Mouse (Mus musculus) urinary bladder, postnatal 10 days (tissue): ENCODE data around the gene 4930518I15Rik.
"Not testable (repeated sequence)": the region's sequence is repeated elsewhere in the genome, so short reads cannot be mapped to it uniquely, and the experiment has no call there.

Source experiments
- DNase-seq: peaks from one replicate; pipeline ENCODE4 v3.0.0; 2022; ENCODE audit warnings: low spot score

Gene 4930518I15Rik

DNA sequence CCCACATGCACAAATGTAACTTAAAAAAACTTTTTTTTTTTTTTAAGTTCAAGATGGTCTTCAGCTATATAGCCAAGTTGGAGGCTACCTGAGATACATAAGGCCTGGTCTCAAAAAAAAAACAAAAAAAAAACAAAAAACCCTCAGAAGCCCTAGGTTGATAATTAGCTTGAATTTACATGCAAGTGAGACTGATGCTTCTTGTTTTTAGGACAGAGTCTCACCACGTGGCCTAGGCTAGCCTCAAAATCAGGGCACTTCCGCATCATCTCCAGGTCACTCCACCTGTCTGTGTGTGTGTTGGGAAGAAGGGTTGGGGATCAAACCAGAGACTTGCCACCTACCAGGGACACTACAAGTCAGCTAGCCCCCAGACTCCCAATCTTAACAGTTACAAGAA, at the start of gene 4930518I15Rik:
4930518I15Rik (minus strand) TSS at position 112 of the 400 bp plus-strand sequence.
- DNase-seq: no peak

DNA sequence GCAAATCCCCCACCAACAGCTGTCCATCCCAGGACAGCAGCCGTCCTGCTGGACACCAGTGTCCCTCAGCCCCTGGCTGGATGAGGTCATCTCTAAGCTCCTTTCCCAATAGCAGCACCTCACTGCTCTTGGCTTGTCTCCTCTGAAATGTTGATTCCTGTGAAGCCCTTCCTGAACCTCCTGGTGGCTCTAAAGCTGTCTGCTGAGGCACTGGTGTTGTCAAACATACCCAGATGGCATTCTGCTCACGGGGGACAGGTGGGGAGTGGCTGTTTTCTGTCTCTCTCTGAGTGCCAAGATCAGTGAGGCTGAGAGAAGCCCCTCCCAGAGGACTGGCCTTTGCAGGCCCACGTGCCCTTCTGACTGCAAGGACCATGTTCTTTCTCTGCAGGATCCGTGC, 48.2 kb upstream of the 4930518I15Rik start:
- not testable (repeated sequence) for DNase-seq

DNA sequence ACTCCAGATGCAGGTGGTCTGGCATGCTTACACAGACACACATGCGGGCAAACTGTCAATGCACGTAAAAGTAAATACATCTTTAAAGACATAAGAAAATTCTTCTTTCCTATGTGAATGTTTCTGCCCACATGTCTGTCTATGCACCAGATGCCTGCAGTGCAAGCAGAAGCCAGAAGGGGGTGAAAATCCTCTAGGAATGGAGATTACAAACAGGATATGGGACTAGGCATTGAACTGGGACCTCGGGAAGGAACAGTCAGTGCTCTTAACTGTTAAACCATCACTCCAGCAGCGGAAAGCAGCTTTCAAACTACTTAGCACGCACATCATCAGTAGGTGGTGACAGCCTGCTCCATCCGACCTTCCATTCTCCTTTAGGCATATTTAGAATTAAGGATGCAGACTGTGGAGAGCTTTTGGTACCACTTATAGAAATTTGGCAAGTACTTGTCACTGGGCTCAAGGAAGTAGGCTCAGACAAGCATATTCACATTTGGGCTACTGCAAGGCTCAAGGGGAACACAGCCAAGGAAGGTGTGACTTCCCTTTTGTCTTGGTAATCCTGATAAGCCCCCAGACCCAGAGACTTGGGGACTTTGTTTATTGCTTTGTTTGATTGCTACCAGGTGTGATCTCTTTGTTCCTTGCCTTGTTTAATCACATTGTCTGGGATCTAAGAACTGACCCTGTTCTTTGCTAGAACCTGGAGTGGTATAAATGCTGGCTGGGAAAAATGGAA, 47.4 kb upstream of the 4930518I15Rik start:
- DNase-seq: no peak

DNA sequence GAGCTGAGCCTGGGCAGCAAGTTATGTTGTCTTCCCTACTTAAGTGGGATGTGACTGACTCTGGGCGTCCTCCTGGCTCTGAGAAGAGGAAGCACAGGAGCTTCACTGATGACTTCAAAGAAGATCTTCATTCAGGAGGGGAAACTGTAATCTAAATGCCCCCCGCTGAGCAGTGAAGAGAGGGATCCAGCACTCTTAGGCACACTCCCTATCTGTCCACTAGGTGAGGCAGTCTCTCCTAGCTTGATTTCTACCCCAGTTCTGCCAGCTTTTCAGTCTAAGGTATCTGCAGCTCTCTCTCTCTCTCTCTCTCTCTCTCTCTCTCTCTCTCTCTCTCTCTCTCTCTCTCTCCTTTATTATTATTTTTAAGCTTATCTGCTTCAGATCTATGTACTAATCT, 45.6 kb upstream of the 4930518I15Rik start:
- no peak for DNase-seq

DNA sequence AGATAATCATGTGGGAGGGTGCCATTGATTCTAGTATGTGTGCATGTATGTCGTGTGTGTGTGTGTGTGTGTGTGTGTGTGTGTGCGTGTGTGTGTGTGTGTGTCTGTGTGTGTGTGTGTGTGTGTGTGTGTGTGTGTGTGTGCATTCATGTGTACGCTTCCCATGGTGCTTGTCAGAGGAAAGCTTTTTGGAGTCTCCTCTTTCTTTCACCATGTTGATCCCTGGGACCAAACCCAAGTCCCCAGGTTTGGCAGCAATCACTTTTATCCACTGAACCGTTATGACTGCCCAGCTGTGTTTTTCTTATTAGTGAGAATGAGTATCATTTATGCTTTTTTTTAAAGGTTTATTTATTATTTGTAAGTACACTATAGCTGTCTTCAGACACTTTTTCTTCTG, 44.7 kb upstream of the 4930518I15Rik start:
- not testable (repeated sequence) for DNase-seq

DNA sequence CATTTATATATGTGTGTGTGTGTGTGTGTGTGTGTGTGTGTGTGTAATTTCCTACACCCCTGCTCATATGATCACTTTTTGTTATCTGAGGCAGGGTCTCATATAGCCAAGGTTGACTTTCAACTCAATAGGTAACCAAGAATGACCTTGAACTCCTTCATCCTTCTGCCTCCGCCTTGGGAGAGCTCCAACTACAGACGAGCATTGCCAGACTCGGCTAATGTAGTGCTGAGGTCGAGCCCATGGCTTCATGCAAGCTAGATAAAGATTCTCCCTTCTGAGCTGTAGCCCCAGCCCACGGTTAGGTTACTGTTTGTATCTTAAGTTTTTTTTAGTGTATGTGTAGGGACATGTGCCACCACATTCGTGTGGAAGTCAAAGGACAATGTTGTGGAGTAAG, 44.1 kb upstream of the 4930518I15Rik start:
- no peak for DNase-seq

DNA sequence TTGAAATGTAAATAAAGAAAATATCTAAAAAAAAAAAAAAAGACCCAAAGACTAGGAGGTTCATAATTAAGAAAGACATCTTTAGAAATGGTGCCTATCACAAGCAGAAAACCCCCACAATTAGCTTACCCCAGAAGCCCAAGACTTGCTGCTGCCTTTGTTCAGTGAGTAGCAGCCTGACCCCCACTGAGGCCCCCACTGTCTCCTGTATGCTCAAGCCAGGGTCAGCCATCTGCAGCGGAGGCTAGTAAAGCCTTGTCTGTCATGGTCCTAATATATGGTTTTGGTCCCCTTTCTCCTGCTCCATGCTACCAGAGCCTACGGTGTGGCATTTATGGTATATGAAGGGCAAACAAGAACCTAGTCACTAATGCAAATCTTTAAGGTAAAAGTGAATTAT, 43.6 kb upstream of the 4930518I15Rik start:
- no peak for DNase-seq

DNA sequence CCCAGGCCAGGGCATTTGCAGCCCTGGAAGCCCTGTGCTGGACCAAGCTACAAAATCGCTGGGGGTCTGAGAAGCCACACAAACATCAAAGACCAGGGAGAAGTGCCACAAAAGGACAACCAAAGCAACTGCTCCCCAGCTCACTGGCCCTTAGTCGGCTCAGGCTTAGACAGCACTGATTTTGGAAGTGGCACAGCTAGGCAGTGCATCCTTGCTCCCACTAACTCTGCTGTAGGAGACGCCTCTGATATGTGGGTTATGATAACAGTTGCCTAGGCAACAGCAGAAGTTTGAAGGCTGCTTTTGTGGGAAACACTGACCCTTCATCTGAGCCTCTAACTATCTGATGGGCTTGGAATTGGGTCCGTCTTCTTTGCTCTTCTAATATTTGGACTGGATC, 41.4 kb upstream of the 4930518I15Rik start:
- no peak for DNase-seq

DNA sequence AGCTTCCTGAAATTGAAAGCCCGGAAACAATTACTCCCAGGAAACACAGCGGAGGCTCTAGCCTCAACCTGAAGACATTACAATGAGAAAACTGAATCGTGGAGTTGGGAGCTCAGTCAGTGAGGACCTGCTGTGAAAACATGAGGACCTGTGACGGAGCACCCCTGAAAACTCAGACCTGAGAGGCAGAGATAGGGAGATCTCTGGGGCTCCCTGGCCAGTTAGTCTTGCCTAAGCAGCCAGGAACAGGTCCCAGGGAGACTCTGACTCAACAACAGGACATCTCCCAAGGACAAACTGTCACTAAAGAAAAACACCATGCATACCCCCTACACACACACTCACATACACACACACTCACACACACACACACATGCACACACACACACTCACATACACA, 40.6 kb upstream of the 4930518I15Rik start:
- DNase-seq: no peak

DNA sequence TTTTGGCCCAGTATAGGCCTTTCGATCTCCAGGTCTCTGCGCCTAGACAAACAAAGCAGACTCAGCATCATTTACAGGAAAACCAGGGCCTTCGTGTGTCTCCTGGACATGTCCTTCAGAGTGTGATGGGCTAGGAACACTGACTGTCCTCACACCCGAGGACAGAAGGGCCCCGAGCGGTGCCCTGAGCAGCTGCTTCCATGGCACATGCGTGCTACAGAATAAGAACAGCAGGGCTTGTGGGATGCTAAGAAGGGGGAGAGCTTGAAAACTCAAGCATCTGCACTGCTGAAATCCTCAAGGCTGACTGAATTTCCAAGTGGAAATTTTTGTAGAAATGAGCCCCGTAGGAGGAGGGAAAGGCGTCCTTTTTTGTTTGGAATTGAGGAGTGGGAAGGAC, 39.3 kb upstream of the 4930518I15Rik start:
- no peak for DNase-seq

DNA sequence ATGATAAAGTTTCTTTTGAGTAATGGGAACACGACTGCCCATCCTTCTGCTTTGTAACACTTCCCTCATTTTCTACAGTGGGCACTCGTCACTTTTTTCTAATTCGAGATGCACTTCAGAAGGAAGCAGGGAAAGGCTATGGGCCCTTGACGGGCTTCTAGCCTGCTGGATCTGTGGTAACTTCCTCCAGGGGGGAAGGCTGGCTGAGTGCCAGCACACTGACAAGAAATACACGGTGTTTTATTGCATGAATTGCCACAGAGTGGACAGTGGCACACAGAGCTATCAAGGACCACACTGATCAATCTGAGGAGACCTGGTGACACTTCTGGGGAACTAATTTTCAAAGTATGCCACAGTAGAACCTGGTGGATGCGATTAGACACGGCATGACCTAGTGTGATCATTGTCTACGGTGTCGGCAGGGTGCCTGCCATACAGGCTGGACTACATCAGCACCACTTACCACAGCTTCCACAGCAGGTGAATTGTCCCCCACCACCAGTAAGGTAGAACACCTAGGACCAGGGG, 38.7 kb upstream of the 4930518I15Rik start:
- no peak for DNase-seq

DNA sequence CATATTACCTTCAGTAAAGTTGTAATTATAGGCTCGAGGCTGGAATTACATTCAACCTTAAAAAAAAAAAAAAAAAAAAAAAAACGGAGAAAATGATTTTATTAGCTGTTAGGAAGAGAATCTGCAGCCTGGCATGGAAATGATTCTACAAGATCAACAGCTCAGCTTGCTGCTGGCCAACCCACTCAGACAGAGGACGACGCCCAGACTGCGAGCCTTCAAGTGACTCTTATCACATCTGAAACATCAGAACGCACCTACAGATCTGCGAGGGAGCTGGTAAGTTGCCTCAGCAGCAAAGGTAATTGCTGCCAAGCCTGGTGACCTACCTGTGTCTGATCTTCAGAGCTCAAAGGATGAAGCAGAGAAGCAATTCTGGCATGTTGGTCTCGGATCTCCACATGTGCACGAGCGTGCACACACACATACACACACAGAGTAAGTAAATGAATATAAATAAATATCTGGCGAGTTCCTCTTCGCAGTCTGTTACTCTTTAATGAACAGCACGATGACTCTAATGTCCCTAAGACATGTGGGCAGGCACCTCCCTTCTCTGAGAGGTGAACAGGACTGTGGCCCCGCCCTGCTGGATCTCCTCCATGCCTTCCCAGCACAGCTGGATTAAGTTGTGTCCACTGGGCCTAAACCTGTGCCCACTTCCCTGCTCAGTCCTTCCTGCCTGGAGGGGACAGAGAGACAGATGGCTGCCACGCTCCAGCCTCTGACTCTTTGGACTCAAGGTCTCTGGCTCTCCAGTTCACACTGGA, 36.9 kb upstream of the 4930518I15Rik start:
- no peak for DNase-seq

DNA sequence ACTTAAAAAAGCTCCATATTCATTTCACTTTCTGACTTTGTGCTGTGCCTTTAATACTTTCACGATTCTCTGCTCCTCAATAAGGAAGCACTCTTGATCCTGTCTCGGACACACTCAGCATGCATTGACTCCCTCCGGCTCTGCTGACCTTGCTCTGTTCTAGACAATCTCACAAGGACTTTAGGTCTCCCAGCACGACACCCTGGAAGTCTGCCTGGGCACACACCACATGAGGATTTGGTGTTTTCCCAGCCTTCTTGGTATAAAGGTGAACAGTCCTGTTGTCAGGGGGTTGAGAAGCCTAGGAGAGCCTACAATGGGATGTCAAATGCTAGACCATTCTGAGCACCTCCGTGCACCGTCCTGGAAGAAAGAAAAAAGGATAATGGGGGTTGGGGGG, 35.1 kb upstream of the 4930518I15Rik start:
- DNase-seq: no peak

DNA sequence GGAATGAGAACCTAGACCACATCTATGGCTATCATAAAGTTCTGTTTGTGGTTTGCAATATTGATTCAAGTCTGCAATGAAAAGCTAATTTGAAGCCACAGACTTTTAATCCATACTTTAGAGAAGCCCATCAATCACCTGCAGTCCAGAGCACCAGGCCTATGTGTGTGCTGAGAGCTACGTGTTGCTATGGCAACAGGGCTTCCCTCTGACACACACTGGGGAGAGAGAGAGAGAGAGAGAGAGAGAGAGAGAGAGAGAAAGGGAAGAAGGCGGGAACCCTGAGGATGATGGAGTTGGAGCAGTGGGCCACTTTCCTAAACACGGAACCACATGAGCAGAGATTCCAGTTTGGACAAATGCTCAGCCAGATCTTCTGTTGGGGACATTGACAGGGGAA, 34.5 kb upstream of the 4930518I15Rik start:
- no peak for DNase-seq

DNA sequence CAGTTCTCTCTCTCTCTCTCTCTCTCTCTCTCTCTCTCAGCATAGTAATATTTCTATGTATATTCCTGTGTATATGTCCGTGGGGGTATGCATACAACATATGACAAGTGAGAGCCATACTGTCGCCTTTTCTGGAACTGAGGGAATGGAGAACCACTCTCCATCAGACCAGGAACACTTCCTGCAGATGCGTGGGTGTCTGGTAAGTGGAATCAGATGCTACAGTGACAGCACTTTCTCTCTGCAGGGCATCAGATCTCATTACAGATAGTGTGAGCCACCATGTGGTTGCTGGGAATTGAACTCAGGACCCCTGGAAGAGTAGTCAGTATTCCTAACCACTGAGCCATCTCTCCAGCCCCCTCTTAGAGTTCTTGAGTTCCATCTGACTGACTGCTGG, 30.7 kb upstream of the 4930518I15Rik start:
- no peak for DNase-seq

DNA sequence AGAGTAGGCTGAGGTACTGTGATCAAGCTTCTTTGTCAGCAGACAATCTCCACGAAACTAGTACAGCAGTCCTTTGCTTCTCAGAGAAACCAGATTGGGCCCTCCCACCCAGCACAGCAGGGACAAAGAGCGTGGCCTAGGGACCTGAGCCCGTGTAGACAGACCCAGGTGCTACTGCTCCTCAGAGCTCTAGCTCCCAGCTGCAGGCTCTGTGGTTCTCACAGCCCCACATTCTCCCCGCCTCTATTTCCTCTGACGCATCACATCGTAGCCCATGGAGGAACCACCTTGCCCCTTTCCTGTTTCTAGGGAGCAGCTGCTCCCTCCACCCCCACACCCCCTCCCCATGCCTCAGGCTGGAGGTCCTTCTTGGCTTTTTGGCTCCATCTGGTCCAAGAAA, 29.3 kb upstream of the 4930518I15Rik start, which contains the start of gene Sla2:
Sla2 (minus strand) TSS at position 176 of the 400 bp plus-strand sequence.
- DNase-seq: no peak

DNA sequence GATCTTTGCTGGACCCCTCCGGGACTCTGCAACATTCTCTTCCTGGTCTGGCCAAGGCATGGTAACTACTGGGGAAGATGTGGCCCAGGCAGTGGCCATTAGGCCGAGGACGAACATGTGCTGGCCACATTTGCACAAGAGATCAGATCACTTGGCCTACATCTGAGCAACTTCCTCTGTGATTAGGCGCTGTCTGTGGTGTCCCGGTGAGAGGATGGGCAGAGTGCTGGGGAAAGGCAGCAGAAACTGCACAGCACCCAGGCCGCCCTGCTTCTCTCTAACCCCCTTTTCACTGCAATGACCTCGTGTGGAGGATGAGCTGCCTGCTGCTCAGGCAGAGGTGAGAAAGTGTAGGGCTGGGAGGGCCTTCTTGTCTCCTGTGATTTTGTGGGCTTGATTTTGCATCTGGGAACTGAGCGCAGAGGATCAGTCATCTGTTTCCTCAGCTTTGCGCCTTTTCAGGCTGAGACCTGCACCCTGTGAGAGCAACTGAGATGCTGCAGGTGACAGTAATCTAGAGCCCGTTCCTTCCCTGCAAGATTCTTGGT, 28.4 kb upstream of the 4930518I15Rik start:
- DNase-seq: no peak

DNA sequence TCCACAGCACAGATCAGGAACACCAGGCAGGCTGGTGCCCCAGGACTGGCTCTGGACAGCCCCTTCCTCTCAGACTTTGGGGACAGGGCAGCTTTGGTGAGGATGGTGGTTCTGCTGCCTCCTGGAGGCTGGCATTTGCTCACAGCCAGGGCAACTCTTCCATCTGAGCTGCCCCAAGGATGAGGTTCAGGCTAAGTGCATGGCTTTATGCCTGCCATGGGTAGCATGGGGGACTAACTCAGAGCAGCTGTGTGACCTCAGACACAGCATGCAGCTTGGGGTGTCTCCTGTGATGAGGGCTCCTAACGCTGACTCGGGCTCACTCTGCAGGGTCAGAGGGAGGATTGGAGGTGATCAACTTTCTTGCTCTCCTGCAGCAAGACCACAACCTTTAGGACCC, 27.9 kb upstream of the 4930518I15Rik start:
- DNase-seq: not testable (repeated sequence)

DNA sequence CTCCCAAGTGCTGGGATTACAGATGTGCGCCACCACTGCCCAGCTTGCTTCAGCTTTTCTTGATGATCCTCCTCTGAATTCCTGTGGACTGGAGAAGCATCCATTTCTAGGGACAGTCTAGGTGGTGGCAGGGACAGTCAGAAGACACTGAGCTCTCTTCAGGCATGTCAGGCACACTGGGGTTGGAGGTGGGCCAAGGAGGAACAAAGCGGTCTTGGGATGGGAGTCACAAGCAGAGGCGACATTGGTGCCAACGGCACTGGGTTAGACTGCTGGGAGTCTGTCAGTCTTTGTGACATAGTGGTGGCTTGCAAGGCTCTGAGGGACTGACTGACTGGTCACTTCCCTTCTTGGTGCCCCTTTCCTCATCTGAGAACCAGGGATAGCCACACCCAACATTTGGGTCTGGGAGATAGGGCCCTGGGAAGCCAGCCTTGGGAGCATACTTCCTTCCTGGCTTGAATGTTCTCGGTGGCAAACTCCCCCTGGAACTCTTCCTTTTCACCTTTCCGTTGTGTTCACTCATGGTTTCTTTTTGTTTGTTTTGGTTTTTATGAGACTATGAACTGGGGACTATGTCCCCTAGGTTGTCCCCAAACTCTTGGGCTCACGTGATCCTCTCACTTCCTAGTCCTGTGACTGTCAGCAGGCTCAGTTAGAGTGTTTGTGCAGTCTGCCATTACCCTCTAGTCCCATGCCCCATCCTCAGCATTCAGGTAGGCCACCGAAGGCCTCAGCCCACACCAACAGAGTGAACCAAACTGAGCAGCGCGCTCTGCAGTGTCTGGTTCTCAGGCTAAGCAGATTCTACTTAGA, 26.9 kb upstream of the 4930518I15Rik start:
- no peak for DNase-seq

DNA sequence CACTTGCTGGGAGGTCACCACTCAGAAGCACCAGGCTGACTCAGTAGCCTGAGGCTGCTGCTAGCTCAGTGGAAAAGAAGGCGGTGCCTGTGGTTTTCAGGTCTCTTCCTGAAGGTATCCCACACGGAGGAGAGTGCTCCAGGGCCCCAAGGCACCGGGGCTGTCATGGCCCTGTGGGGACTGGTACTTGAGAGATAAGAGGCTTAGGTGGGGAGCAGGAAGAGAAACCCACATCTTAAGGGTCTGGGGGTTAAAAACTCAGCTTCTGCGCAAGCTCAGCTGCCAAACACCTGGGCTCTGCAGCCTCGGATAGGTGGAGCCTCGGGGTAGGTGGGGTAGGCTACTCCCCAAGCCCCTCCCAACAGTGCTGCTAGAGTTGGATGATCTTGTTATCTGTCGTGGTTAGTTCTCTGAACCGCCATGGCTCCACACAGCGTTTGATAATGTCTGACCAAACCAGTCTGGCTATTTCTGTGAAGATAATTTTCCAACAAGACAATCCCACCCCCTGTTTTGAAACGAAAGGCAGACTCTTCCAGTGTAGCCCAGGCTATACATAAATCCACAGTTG, 24.8 kb upstream of the 4930518I15Rik start:
- DNase-seq: no peak

DNA sequence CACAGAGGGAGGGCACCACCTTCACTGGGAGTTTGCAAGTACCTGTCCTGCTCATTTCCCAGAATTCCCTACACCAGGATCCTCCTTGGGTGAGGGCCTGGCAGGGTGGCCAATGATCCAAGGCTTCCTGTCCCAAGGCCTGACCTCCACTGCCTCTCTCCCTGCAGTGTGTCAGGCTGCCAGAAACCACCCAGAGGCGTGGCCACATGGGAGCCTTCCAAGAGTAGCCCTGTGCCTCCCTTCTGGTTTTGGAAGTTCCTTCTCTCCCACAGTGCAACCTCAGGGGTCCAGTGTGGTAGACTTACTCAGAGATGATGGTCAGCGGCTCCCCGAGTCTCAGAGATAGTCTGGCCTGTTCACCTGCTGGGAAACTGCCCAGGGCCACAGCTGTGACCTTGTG, 21.8 kb upstream of the 4930518I15Rik start:
- no peak for DNase-seq

DNA sequence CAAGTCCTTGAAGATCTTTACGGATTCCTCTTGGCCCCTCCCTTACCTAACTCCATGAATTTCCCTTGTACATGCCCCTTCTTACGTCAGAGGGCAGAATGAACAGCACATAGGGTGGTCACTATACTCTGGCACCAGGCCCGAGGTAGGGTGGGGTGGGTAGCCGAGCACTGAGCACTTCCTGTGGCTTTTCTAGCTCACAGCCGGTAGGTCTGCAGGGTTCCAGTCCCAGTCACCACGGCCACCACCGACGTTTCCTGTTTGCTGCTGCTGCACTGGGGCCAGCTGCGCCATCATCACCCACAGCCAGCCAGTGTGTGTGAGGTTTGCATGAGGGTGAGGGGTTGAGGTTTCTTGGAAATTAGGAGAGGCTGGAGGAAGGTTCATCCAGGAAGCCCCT, 20.0 kb upstream of the 4930518I15Rik start:
- no peak for DNase-seq
